Mouse (Mus musculus) B cell, adult 2 months (primary cell): ENCODE results near the gene Serpinb9b.

Source experiments
- DNase-seq, 2 experiments: peaks; one replicate each; pipeline ENCODE4 v3.0.0; 2022

Gene Serpinb9b

DNA sequence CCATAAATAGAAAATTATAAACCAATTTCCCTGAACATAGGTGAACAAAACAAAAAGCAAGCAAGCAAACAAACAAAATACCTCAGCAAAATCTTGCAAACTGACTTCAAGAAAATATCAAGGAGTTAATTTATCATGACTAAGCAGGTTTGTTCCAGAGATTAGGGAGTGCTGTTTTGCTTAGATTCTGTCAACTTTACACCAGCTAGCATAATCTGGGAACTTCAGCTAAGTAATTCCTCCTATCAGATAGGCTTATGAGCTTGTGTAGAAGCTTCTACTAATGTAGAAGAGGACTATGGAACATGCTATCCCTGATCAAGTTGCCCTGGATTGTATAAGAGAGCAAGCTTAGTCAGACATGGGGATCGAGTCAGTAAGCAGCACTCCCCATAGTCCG lies 20.0 kb downstream of the Serpinb9b start:
- DNase-seq, result no peak

DNA sequence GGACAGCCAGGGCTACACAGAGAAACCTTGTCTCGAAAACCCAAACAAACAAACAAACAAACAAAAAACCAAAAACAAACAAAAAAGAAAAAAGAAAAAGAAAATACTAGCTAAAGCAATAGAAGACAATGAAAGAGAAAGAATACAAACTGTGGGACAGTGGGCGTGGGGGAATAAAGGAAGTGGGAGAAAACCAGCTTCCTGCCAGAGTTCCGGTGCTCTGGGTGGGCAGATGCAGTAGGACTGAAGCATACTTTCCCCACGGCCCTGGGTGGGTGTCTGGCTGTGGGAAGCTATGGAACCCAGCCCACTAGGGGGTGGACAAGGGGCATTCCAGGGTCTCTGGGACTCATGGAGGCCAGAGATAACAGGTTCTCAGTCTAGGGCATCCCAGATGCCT lies 21.0 kb downstream of the Serpinb9b start:
- no peak for DNase-seq

DNA sequence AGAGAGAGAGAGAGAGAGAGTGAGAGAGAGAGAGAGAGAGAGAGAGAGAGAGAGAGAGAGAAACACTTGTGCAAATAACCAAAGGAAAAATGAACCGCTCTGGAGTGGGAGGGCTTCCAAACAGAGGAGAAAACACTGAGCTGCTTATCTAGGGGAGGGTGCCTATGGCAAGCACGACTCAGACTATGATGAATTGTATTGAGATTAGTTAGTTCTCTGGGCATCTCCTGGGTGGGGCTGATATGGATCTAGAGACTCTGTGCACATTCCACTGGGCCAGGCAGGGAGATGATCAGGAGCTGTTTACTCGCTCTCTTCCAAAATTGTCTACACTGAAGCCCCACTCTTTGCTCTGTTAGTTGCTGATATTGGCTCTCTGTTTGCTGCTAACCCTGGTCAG lies 24.5 kb downstream of the Serpinb9b start:
- DNase-seq, result no peak

DNA sequence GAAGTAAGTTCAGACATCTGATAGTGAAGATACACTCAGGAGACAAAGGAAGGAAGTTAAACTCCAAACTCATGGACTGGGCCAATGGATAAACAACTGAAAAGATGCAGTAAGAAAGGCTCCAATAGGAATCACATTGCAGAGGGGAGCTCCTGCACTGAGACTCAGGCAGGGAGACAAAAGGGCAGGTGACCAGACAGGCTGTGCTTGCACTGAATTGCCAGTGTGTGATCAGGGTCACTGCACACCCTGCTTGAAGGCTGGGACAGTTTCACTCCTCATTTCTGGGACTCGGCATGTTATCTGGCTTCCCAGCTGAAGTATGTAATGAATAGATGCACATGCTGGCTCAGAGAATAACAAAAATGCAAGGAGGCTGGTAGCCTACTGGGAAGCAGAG lies 35.8 kb downstream of the Serpinb9b start:
- DNase-seq, result no peak

DNA sequence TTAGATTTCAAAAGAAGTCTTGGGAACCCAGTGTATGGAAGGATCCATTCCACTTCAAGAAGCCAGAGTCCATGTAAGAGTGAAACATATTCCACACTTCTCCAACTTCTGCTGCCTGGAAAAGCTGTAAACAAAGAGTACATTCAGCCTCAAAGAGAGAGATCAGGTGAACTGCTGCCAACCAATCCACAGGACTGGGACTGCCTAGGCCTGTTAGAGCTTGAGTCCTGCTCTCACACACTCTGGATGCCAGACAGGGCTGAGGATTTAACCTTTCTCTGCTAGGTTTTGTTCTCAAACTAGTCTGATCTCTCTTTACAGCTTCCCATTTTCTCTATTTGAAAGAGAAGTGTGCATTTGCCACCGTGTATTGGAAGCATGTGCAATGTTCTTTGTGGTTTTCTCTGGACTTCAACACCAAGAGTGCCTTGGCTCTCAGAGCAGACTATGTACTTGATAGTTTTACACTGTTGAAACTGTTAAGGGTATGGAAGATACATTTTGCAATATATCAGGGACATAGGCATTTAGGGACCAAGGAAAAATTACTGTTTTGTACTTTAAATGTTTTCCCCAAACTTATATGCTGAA lies 40.3 kb downstream of the Serpinb9b start:
- DNase-seq, result no peak

DNA sequence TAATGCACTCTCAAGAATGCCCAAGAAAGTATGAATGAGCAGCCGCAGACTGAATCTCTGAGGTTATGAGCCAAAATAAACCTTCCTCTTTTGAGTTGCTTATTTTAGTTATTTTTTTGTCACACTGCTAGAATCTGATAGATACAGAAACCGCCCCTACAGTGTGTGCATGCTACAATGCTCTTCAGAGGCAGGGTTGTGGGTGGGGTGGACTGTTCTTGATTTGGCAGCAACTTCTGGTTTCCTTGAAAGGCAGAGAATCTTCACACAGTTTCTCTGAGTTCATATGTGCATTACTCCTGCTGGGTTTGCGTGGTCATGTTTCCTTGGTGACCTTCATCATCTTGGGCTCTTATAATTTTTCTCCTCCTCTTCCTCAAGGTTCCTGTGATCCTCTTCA lies 40.9 kb downstream of the Serpinb9b start:
- DNase-seq, result peak; percentile 43 to 54

DNA sequence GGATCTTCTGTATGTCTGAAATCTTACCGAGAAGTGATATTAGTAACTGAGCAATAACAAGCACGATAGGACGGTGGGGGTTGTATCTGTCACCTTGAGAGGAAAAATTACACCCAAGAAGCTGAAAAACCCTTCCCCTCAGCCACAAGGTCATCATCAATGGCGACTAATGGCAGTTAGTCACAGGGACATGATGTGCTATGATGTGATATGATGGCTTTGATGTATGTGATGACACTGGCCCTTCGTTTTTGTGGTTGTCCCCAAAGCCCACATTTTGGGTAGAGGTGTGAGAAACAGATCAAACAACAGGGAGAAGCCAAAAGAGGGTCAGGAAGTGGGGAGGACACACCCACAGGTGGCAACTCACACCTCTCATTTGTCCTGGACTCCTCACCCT lies 44.6 kb downstream of the Serpinb9b start:
- no peak for DNase-seq

DNA sequence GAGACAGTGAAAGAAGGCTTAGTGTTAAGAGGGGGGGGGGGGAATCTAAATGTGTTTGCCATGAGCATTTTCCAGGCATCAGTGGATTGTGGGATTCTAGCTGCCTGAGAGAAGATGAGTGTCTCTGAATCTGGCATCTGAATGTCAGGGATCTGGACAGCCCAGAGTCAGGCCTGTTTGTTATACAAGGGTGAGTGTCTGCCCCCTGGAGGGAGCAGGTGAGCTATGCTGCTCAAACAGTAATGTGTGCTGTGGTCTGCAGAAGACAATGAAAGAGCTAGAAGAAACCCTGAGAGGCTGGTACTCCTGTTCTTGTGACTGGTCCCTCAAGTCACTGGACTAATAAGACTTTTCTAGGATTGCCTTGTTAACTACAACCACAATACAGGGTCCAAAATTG lies 46.8 kb downstream of the Serpinb9b start:
- peak; percentile 64 to 69 for DNase-seq

DNA sequence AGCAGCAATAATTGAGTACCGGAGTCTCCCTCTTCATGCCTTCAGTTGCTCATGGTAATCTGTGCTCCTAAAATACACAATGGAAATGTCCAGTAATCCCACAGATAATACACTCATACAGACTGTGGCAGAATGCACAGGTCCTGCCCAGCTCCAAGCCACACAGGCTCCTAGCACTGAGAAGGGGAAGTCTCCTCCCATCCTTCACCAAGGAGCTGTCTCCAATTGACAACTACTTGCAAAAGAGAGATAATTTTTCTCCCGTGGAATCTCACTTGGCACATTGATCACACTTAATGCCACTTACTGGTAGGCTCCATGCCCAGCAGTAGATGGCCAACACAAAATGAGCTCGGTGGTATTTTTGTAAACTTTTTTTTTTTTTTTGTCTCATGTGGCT lies 49.0 kb downstream of the Serpinb9b start:
- DNase-seq, result no peak

DNA sequence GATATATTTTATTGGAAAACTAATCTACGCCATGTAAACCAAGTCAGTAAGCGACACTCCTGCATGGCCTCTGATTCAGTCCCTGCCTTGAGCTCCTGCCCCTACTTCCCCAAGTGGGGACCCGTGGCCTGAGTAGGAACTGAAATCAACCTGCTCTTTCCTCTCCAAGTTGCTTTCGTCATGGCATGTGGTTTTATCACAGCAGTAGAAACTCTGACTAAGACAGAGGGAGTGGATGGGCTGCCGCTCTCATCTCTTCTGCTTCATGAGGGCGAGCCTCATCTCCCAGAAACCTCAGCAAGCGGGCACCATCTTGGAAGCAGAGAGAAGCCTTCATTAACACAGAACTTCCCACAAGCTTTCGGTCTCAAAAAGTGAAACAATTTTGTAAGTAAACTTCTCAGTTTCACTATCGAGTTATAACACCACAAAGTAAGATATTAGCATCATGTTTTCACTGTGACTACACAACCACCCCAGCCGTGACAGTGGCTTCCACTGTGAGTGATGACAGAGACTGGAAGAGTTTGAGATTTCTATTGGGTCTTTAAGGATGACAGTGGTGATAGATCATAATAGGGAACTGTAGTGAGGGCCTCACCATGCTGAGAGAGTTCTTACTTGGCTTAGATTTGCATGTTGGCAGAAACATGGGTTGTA lies 49.9 kb downstream of the Serpinb9b start:
- DNase-seq, result peak; percentile 61 to 65

DNA sequence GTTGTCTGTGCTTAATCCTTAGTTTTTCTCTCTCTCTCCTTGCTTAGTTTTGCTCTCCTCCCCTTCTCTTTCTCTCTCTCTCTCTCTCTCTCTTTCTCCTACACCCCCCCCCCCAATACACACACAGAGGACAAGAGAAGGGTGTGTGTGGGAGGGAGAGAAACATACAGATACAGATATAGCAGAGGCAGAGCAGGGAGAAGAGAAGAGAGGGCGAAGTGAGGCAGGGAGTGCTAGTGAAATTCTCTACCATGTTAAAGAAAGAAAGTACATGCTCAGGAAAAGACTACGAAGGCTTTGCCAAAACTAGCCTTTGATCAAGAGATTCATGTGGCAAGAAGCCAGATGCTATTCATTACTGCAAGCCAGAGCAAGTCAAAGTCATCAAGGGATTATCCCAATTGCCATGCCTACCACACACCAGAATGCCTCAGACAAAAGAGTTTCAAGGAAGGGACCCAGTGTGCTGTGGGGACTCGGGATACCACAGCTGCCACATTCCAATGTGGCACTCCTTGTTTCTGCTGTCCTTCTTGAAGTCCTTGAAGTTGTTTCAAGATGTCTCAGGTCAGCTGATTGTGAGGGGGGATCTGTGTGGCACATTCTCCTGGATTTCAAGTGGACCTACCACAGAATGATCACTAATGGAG lies 51.0 kb downstream of the Serpinb9b start, which contains the start of gene Serpinb1b:
Serpinb1b (plus strand) TSS at position 520 of the 650 bp plus-strand sequence.
- no peak for DNase-seq

DNA sequence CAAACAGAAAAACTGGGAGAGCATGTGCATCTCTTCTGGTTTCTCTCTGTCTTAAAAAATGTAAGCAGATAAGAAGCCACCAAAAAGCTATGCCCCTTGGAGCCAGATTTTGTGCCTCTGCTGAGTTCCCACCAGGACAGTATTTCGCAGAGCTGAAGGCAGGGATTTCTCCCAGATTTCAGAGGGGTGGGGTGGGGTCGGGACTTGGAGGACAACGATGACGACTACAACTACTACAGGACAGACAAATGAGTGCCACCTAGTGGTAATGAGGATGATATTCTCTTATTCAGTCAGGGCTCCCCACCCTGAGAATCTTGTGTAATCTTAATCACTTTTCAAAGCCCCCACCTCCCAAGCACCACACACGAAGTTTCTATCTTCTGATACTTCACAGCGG lies 52.2 kb downstream of the Serpinb9b start:
- peak in 1 of 2 experiments; percentile 19 for DNase-seq

DNA sequence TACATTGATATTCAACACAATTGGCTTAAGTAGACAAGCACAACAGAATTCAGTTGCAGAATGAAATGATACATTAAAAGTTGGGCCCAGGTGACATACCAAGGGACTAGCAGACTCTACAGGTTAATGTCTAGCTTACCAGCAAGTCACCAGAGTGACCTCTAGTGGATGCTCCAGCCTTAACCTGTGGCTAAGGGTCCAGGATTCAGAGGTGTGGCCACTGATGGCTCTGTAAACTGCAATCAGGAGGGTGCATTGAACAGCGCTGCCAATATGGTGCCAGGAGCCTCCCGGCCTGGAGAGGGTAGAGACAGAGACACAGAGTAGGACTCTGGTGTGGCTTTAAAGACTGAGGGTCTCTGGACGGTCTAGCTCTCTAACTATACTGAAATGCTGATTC lies 53.1 kb downstream of the Serpinb9b start:
- DNase-seq, result peak; percentile 28 to 36

DNA sequence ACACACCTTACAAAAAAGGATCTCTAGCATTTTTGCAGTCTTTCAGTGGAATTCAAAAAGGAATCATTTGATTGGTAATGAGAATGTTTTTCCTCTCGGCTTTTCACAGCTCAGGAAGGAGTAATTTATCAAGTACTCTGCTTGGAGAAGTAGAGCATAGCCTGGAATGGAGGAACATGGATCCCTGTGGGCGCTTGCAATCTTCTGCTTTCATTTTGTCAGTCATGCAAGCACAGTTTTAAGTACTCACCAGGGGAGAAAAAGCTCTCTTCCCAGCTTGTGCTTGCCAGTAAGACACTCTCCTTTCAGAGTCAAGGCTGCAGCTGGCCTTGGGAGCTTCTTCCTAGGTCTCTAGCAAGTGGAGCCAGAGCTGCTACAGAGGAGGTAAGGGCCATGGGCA lies 56.6 kb downstream of the Serpinb9b start:
- DNase-seq, result no peak

DNA sequence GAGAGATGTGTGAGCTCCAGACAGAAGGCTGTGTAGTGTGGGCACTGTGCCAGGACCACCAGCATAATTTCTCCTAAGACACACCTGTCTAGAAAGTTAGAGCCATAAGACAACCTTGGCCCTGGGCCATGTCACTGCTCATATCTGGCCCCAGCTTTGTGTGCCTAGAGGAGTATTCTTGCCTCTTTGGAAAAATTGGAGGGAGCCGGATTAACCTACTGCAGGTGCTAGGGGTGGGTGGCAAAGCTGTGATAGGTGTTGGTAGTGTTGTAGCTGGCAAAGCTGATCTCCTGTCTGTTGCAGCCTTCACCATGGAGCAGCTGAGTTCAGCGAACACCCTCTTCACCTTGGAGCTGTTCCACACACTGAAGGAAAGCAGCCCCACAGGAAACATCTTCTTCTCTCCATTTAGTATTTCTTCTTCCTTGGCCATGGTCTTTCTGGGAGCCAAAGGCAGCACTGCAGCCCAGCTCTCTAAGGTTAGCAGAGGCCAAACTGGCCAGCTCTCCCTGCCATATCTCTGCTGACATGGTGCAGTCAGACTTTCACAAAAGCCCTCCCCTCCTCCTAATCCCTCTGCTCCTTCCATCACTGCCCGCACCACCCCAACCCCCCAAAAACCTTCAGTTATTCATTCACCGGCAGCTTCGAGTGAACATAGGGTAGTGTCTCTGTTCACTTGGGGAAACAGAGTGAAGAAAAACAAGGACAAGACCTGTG lies 57.9 kb downstream of the Serpinb9b start:
- DNase-seq, result no peak

DNA sequence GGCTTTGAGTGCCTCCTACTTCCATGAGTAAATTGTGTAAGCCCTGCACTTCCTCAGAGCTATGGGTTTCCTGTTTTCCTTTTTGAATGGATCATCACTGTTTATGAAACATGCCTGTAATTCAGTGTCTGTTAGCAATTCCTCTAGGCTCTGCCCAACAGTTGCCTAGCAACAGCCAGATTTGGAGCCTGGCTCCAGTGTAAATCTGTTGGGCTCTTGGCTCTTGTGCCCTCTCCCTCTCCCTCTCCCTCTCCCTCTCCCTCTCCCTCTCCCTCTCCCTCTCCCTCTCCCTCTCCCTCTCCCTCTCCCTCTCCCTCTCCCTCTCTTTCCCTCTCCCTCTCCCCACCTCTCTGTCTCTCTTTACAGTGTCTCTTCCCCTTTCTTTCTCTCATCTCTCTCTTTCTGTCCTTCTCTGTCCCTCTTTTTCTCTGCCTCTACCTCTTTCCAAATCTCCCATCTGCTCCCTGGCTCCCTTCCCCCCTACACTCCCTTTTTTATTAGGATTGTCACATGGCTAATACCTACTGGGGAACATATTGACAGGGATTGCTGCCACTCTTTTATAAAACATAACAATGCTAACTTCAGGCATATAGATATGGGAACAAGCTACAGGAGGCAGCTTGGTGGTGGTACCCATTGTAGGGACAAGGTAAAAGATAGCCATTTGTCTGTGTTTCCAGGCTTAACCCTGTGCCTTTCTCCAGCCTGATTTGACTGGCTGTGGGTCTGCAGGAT lies 58.6 kb downstream of the Serpinb9b start:
- DNase-seq, result no peak

DNA sequence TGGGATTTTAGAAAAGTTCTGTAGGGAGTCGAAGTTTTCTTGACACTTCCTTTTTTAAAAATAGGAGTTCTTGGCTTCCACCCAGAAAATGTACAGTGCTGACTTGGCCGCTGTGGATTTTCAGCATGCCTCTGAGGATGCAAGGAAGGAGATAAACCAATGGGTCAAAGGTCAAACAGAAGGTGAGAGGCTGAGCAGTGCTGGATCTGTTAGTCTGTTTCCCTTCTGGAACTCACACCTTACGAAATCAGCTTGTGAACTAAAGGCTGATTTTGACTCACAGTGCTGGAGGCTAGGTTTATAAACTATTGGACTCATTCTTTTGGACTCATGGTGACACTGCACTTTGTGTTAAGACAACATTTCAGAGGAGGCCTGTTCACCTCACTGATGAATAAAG lies 62.4 kb downstream of the Serpinb9b start:
- no peak for DNase-seq

DNA sequence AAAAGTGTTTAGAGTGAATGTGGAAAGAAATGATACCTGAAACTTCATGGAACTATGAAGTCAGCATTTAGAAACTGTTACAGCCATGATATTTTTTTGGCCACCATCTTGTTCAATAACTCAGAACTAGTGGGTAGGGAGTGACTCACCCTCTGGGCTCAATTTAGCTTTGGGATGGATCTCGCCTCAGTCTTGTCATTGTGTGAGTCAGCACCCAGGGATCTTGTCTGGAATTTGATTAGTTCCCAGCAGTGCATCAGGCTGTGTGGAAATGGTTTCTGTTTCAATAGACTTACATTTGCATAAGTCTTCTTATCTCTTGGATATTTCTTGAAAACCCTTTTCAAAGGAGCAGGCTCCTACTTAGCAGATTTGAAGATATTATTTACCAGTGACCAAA lies 63.3 kb downstream of the Serpinb9b start:
- DNase-seq, result no peak

DNA sequence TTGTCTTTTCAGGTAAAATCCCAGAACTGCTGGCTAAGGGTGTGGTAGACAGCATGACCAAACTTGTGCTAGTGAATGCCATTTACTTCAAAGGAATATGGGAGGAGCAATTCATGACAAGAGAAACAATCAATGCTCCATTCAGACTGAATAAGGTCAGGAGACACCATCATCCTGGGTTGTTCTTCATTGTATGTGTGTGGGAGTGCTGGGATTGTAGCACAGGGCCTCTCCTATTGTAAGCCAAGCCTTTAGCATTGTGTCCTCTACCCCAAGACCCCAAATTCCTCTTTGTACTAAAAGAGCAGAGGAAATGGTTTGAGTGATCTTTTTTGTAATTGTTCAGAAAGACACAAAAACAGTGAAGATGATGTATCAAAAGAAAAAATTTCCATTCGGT lies 64.1 kb downstream of the Serpinb9b start:
- DNase-seq, result no peak
